In the genomic region with DNA sequence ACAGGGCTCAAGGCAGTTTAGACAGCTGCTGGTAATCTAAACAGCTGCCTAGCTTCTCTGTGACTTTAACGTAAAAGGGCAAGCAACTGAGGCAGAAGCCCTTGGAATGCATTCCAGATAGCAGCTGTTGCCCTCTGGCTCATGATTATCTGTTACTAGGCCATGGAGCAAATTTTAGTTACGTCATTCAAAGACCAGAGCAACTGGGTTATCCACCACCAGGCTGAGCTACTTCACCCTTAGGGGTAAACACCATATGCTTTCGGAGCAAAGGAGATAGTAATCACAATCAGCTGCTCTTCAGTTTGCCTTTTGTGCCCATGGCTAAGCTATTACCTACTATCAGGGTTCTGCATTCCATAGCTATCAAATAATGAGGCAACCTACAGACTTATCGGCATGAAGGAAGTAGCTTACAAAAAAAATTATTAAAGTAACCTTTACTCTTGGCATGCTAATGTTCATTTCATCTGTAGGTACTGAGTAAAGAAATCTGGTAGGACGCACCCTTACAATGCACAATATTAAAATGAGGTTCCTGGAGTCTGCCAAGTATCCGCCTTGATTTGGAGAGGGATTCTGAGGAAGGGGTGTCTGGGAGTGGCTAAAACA, we compare ENCODE assay signal across 23 mouse cellular contexts.
A peak's percentile ranks its signal among the peaks of the same experiment; 100 is the strongest.
DNase-seq lines count a peak whose midpoint lies in the region; ATAC-seq and TF ChIP-seq lines count a peak whose summit lies in the region.
"Had no signal": no experiment of that assay in that cellular context is flagged by ENCODE, and none has a peak within 500 bp of the region (broad histone marks: within the 10 kb centered on the region; RNA-seq: fewer than 3 reads in every experiment).

No protein-coding gene starts in this region.

- H3K36me3 ChIP-seq in midbrain, embryonic 14.5 days (ENCODE audit: control insufficient read depth, insufficient read depth, low read length), result no peaks in the 10 kb centered on the region
- H3K36me3 ChIP-seq in midbrain, embryonic 13.5 days, result no peaks in the 10 kb centered on the region
- no peaks in the 10 kb centered on the region for H3K36me3 ChIP-seq in myocyte (ENCODE audit: control insufficient read depth, insufficient read depth)
- H3K36me3 ChIP-seq in stomach, postnatal 0 days (ENCODE audit: control insufficient read depth, insufficient read depth, low read length), result no peaks in the 10 kb centered on the region
- H3K36me3 ChIP-seq in hindbrain, embryonic 13.5 days, result no peaks in the 10 kb centered on the region
- H3K36me3 ChIP-seq in heart, embryonic 11.5 days (ENCODE audit: control insufficient read depth, insufficient read depth, low read length), result no peaks in the 10 kb centered on the region
- H3K36me3 ChIP-seq: forebrain, embryonic 10.5 days; heart, embryonic 12.5 days; hindbrain, embryonic 12.5 days; kidney, embryonic 15.5 days; neural tube, embryonic 13.5 days had no signal

- H3K27ac ChIP-seq in midbrain, embryonic 14.5 days (replicated peaks; ENCODE audit: low read depth, low read length), result no peak overlapping the region
- no peak overlapping the region for H3K27ac ChIP-seq in midbrain, embryonic 13.5 days
- no peak overlapping the region for H3K27ac ChIP-seq in stomach, postnatal 0 days (replicated peaks)
- H3K27ac ChIP-seq in hindbrain, embryonic 13.5 days, result no peak overlapping the region
- H3K27ac ChIP-seq in heart, embryonic 11.5 days (ENCODE audit: low read depth, low read length), result no peak overlapping the region
- H3K27ac ChIP-seq: forebrain, embryonic 10.5 days; gastrocnemius, adult 2 months; hindbrain, embryonic 12.5 days; kidney, embryonic 15.5 days; neural tube, embryonic 13.5 days had no signal

- no peak overlapping the region for H3K4me3 ChIP-seq in midbrain, embryonic 14.5 days (replicated peaks; ENCODE audit: low read depth, low read length)
- H3K4me3 ChIP-seq in midbrain, embryonic 13.5 days (replicated peaks), result no peak overlapping the region
- no peak overlapping the region for H3K4me3 ChIP-seq in myocyte
- no peak overlapping the region for H3K4me3 ChIP-seq in stomach, postnatal 0 days (ENCODE audit: low read depth, low read length)
- no peak overlapping the region for H3K4me3 ChIP-seq in hindbrain, embryonic 13.5 days
- H3K4me3 ChIP-seq in heart, embryonic 11.5 days (ENCODE audit: low read depth, low read length), result no peak overlapping the region
- H3K4me3 ChIP-seq: forebrain, embryonic 10.5 days; gastrocnemius, adult 2 months; heart, embryonic 12.5 days; hindbrain, embryonic 12.5 days; kidney, embryonic 15.5 days; neural tube, embryonic 13.5 days had no signal

- no peaks in the 10 kb centered on the region for H3K27me3 ChIP-seq in midbrain, embryonic 14.5 days (ENCODE audit: control insufficient read depth, insufficient read depth, low read length)
- no peaks in the 10 kb centered on the region for H3K27me3 ChIP-seq in midbrain, embryonic 13.5 days
- no peaks in the 10 kb centered on the region for H3K27me3 ChIP-seq in myocyte (ENCODE audit: control insufficient read depth, insufficient read depth, insufficient read length)
- H3K27me3 ChIP-seq in stomach, postnatal 0 days (ENCODE audit: control insufficient read depth, insufficient read depth, low read length), result no peaks in the 10 kb centered on the region
- no peaks in the 10 kb centered on the region for H3K27me3 ChIP-seq in hindbrain, embryonic 13.5 days
- H3K27me3 ChIP-seq in heart, embryonic 11.5 days (ENCODE audit: control insufficient read depth, insufficient read depth, low read length), result no peaks in the 10 kb centered on the region
- H3K27me3 ChIP-seq: heart, embryonic 12.5 days; hindbrain, embryonic 12.5 days; kidney, embryonic 15.5 days; neural tube, embryonic 13.5 days had no signal

- TF ChIP-seq CTCF in stomach, postnatal 0 days (IDR thresholded peaks at IDR 0.05; ENCODE audit: low read depth), result no peak

- no peaks in the 10 kb centered on the region for H3K9me3 ChIP-seq in midbrain, embryonic 14.5 days (ENCODE audit: control insufficient read depth, low read length)
- no peaks in the 10 kb centered on the region for H3K9me3 ChIP-seq in midbrain, embryonic 13.5 days
- no peaks in the 10 kb centered on the region for H3K9me3 ChIP-seq in stomach, postnatal 0 days (ENCODE audit: control insufficient read depth, low read length)
- H3K9me3 ChIP-seq in hindbrain, embryonic 13.5 days, result no peaks in the 10 kb centered on the region
- H3K9me3 ChIP-seq in heart, embryonic 11.5 days (replicated peaks; ENCODE audit: control insufficient read depth, low read length), result no peaks in the 10 kb centered on the region
- H3K9me3 ChIP-seq: forebrain, embryonic 10.5 days; heart, embryonic 12.5 days; hindbrain, embryonic 12.5 days; kidney, embryonic 15.5 days; neural tube, embryonic 13.5 days had no signal

- H3ac ChIP-seq in myocyte (ENCODE audit: control insufficient read depth, insufficient read length), result no peak overlapping the region

- no peak overlapping the region for H3K4me2 ChIP-seq in midbrain, embryonic 14.5 days (ENCODE audit: low read length)
- H3K4me2 ChIP-seq in midbrain, embryonic 13.5 days (replicated peaks), result no peak overlapping the region
- H3K4me2 ChIP-seq in myocyte (ENCODE audit: low read depth), result no peak overlapping the region
- H3K4me2 ChIP-seq in stomach, postnatal 0 days (replicated peaks; ENCODE audit: low read depth), result no peak overlapping the region
- H3K4me2 ChIP-seq in hindbrain, embryonic 13.5 days, result no peak overlapping the region
- no peak overlapping the region for H3K4me2 ChIP-seq in heart, embryonic 11.5 days
- H3K4me2 ChIP-seq: heart, embryonic 12.5 days; hindbrain, embryonic 12.5 days; kidney, embryonic 15.5 days; neural tube, embryonic 13.5 days had no signal

- TF ChIP-seq EP300 in stomach, postnatal 0 days (optimal IDR thresholded peaks at IDR 0.05), result no peak

- 78% methylated on average over 6 of the region's 6 CpGs for WGBS in midbrain, embryonic 14.5 days
- WGBS in midbrain, embryonic 13.5 days, result 82% methylated on average over 6 of the region's 6 CpGs
- WGBS in stomach, postnatal 0 days, result 52% methylated on average over 6 of the region's 6 CpGs
- WGBS in hindbrain, embryonic 13.5 days, result 79% methylated on average over 6 of the region's 6 CpGs
- WGBS in heart, embryonic 11.5 days (ENCODE audit: insufficient replicate concordance), result 47% methylated on average over 6 of the region's 6 CpGs

- intact Hi-C loops in left cerebral cortex, postnatal 4 days (cut with DNase I), result no loop called here

- H3K4me1 ChIP-seq in midbrain, embryonic 14.5 days (ENCODE audit: control insufficient read depth, insufficient read depth, low read length), result no peaks in the 10 kb centered on the region
- H3K4me1 ChIP-seq in midbrain, embryonic 13.5 days (replicated peaks), result no peaks in the 10 kb centered on the region
- H3K4me1 ChIP-seq in stomach, postnatal 0 days (replicated peaks; ENCODE audit: control insufficient read depth, insufficient read depth), result no peaks in the 10 kb centered on the region
- no peaks in the 10 kb centered on the region for H3K4me1 ChIP-seq in hindbrain, embryonic 13.5 days (replicated peaks)
- H3K4me1 ChIP-seq in heart, embryonic 11.5 days (ENCODE audit: control insufficient read depth, insufficient read depth, low read length), result no peaks in the 10 kb centered on the region
- H3K4me1 ChIP-seq: forebrain, embryonic 10.5 days; hindbrain, embryonic 12.5 days; kidney, embryonic 15.5 days; neural tube, embryonic 13.5 days had no signal

- no peak for TF ChIP-seq POLR2A in myocyte (IDR thresholded peaks at IDR 0.05; ENCODE audit: insufficient read length, low read depth)

- no peak for ATAC-seq in midbrain, embryonic 14.5 days (ENCODE audit: low FRiP score, low TSS enrichment)
- ATAC-seq in midbrain, embryonic 13.5 days, result no peak
- ATAC-seq in stomach, postnatal 0 days (ENCODE audit: low FRiP score, low TSS enrichment), result peak; percentile 90
- no peak for ATAC-seq in hindbrain, embryonic 13.5 days (ENCODE audit: low FRiP score)
- ATAC-seq in heart, embryonic 11.5 days (replicated peaks; ENCODE audit: insufficient number of reproducible peaks, low FRiP score, low TSS enrichment), result no peak
- ATAC-seq: forebrain, postnatal 0 days; inflammation-experienced regulatory T-cells, adult 6 months had no signal

- no peak overlapping the region for H3K9ac ChIP-seq in midbrain, embryonic 14.5 days (replicated peaks; ENCODE audit: low read length)
- no peak overlapping the region for H3K9ac ChIP-seq in midbrain, embryonic 13.5 days (replicated peaks)
- H3K9ac ChIP-seq in stomach, postnatal 0 days (ENCODE audit: low read length), result no peak overlapping the region
- no peak overlapping the region for H3K9ac ChIP-seq in hindbrain, embryonic 13.5 days
- H3K9ac ChIP-seq in heart, embryonic 11.5 days (ENCODE audit: low read depth, low read length), result no peak overlapping the region
- H3K9ac ChIP-seq: forebrain, postnatal 0 days; heart, embryonic 12.5 days; hindbrain, embryonic 12.5 days; kidney, embryonic 15.5 days; neural tube, embryonic 13.5 days had no signal

- H3K79me2 ChIP-seq in myocyte (ENCODE audit: control insufficient read depth, insufficient read depth), result no peaks in the 10 kb centered on the region

- DNase-seq in left cerebral cortex, postnatal 4 days, result peak; percentile 7
- no peak for DNase-seq in left cerebral cortex, adult 8-10 months (ENCODE audit: low spot score in 2 of 2)
- peak; percentile 3 for DNase-seq in midbrain, embryonic 14.5 days
- peak; percentile 18 for DNase-seq in stomach, postnatal 0 days (ENCODE audit: low spot score)
- DNase-seq: B cell, adult 2 months; cerebellum, adult 2 months; cerebellum, postnatal 36 days; forebrain, postnatal 0 days; gastrocnemius, adult 2 months; heart, postnatal 14 days; kidney, postnatal 4 days; liver; thymus, postnatal 25 days had no signal

TF ChIP-seq in myocyte, 11 proteins besides CTCF, POLR2A, EP300 and RAD21:
- no peak for TF ChIP-seq MAX (IDR thresholded peaks at IDR 0.05; ENCODE audit: low read depth)
- TF ChIP-seq POLR2AphosphoS2 (IDR thresholded peaks at IDR 0.05; ENCODE audit: insufficient read length, low read depth), result no peak
- no peak for TF ChIP-seq CEBPB (IDR thresholded peaks at IDR 0.05; ENCODE audit: insufficient read depth, poor library complexity, severe bottlenecking)
- no peak for TF ChIP-seq REST (IDR thresholded peaks at IDR 0.05; ENCODE audit: insufficient read depth, insufficient read length)
- TF ChIP-seq MYOG (IDR thresholded peaks at IDR 0.05; ENCODE audit: control insufficient read depth in 1 of 3, insufficient read depth in 1 of 3, insufficient read length in 2 of 3, low read depth in 2 of 3), result peak in 2 of 3 experiments; percentile 61 to 78
- TF ChIP-seq MYOD1 (IDR thresholded peaks at IDR 0.05; ENCODE audit: control insufficient read depth in 1 of 3, insufficient read length in 2 of 3, low read depth in 2 of 3), result peak in 2 of 3 experiments; percentile 83 to 87
- TF ChIP-seq TCF12 (IDR thresholded peaks at IDR 0.05; ENCODE audit: insufficient read depth, poor library complexity, severe bottlenecking), result peak; percentile 27
- no peak for TF ChIP-seq TCF3 (IDR thresholded peaks at IDR 0.05; ENCODE audit: insufficient read length, low read depth)
- TF ChIP-seq SRF (IDR thresholded peaks at IDR 0.05; ENCODE audit: control insufficient read depth, insufficient read length, low read depth), result peak; percentile 45
- no peak for TF ChIP-seq USF1 (IDR thresholded peaks at IDR 0.05; ENCODE audit: low read depth)
- no peak for TF ChIP-seq E2F4 (IDR thresholded peaks at IDR 0.05; ENCODE audit: insufficient read depth)

Comparison
In these comparisons a context has a peak if more than half of its experiments do, and no peak if none do; other contexts are left out.
1. DNase-seq: peak in left cerebral cortex, postnatal 4 days (single experiment), midbrain, embryonic 14.5 days (single experiment) and stomach, postnatal 0 days (single experiment); none in left cerebral cortex, adult 8-10 months (0 of 2).